ENCODE assay signal across 17 mouse cellular contexts in genomic region chr4:130712341-130712740, GRCm38 (mm10). TPM values are rescaled to one million over a fixed set of nuclear protein-coding genes. Genes with fewer than 3 reads are reported as not detected.
DNase-seq lines count a peak whose midpoint lies in the region; ATAC-seq and TF ChIP-seq lines count a peak whose summit lies in the region.
"Had no signal": no experiment of that assay in that cellular context is flagged by ENCODE, and none has a peak within 500 bp of the region (broad histone marks: within the 10 kb centered on the region; RNA-seq: fewer than 3 reads in every experiment).

No protein-coding gene starts in this region.

- 74% methylated on average over 3 of the region's 3 CpGs for WGBS in heart, embryonic 12.5 days
- 54% methylated on average over 3 of the region's 3 CpGs for WGBS in bone marrow, adult 2 months
- WGBS in liver, postnatal 0 days (ENCODE audit: insufficient replicate concordance), result 50% methylated on average over 3 of the region's 3 CpGs
- 94% methylated on average over 3 of the region's 3 CpGs for WGBS in thymus, adult 2 months
- WGBS in midbrain, postnatal 0 days, result 84% methylated on average over 3 of the region's 3 CpGs

- TF ChIP-seq CTCF in bone marrow, adult 2 months (IDR thresholded peaks at IDR 0.05; ENCODE audit: control insufficient read depth, insufficient read depth, low read length), result no peak
- TF ChIP-seq CTCF in liver, postnatal 0 days (IDR thresholded peaks at IDR 0.05; ENCODE audit: low read depth), result no peak
- no peak for TF ChIP-seq CTCF in thymus, adult 2 months (IDR thresholded peaks at IDR 0.05; ENCODE audit: borderline replicate concordance, control insufficient read depth, extremely low read depth, insufficient read depth, low read length, poor library complexity)
- TF ChIP-seq CTCF in midbrain, postnatal 0 days (IDR thresholded peaks at IDR 0.05), result no peak

- H3K4me1 ChIP-seq in heart, embryonic 12.5 days (replicated peaks), result peaks cover 64% of the 10 kb centered on the region
- H3K4me1 ChIP-seq in bone marrow, adult 2 months (ENCODE audit: control insufficient read depth, insufficient read depth, low read length), result no peaks in the 10 kb centered on the region; the same call in 1 of the 2 replicates
- H3K4me1 ChIP-seq in erythroblast, embryonic 14.5 days (ENCODE audit: control insufficient read depth), result peaks cover 99% of the 10 kb centered on the region
- H3K4me1 ChIP-seq in liver, postnatal 0 days (ENCODE audit: insufficient read depth), result peaks cover 73% of the 10 kb centered on the region
- H3K4me1 ChIP-seq in thymus, adult 2 months (replicated peaks; ENCODE audit: control insufficient read depth, insufficient read depth, low read length), result 0 out of 2 replicates have a peak, but pooled peaks cover 2% of the 10 kb centered on the region
- H3K4me1 ChIP-seq in midbrain, postnatal 0 days (ENCODE audit: insufficient read depth, low read length), result peaks cover 8% of the 10 kb centered on the region; the same call in 1 of the 2 replicates

- ATAC-seq in heart, embryonic 12.5 days (ENCODE audit: insufficient number of reproducible peaks, low FRiP score), result peak; percentile 74
- peak; percentile 61 for ATAC-seq in liver, postnatal 0 days
- no peak for ATAC-seq in midbrain, postnatal 0 days (ENCODE audit: low FRiP score)
- ATAC-seq: midbrain, embryonic 15.5 days had no signal

- H3K27me3 ChIP-seq in heart, embryonic 12.5 days (replicated peaks), result no peaks in the 10 kb centered on the region
- no peaks in the 10 kb centered on the region for H3K27me3 ChIP-seq in erythroblast, embryonic 14.5 days (ENCODE audit: control insufficient read depth)
- H3K27me3 ChIP-seq in liver, postnatal 0 days (ENCODE audit: insufficient read depth, low read length), result no peaks in the 10 kb centered on the region
- no peaks in the 10 kb centered on the region for H3K27me3 ChIP-seq in thymus, adult 2 months (ENCODE audit: control insufficient read depth, insufficient read depth, low read length)
- H3K27me3 ChIP-seq in midbrain, postnatal 0 days (ENCODE audit: insufficient read depth, low read length), result no peaks in the 10 kb centered on the region
- H3K27me3 ChIP-seq: limb, embryonic 12.5 days; midbrain, embryonic 15.5 days; neural tube, embryonic 12.5 days had no signal

- peak; percentile 58 for TF ChIP-seq EP300 in liver, postnatal 0 days (IDR thresholded peaks at IDR 0.05; ENCODE audit: low read depth)

- H3K27ac ChIP-seq in heart, embryonic 12.5 days (ENCODE audit: poor library complexity, severe bottlenecking), result peak overlapping the region; percentile 60
- H3K27ac ChIP-seq in bone marrow, adult 2 months (ENCODE audit: control insufficient read depth, insufficient read depth, low read depth, low read length, poor library complexity), result peak overlapping the region; percentile 56
- H3K27ac ChIP-seq in liver, postnatal 0 days (ENCODE audit: low read depth), result peak overlapping the region; percentile 89
- H3K27ac ChIP-seq in thymus, adult 2 months (ENCODE audit: control insufficient read depth, insufficient read depth, low read length), result no peak overlapping the region
- H3K27ac ChIP-seq in midbrain, postnatal 0 days (ENCODE audit: low read depth, low read length), result no peak overlapping the region
- H3K27ac ChIP-seq: hindbrain, embryonic 10.5 days; limb, embryonic 12.5 days; midbrain, embryonic 15.5 days; neural tube, embryonic 12.5 days had no signal

- no peak for TF ChIP-seq POLR2A in bone marrow, adult 2 months (IDR thresholded peaks at IDR 0.05; ENCODE audit: borderline replicate concordance, control insufficient read depth, low read depth, low read length)
- no peak for TF ChIP-seq POLR2A in thymus, adult 2 months (IDR thresholded peaks at IDR 0.05; ENCODE audit: control insufficient read depth, extremely low read depth, insufficient read depth, low read length, poor library complexity)

- H3K36me3 ChIP-seq in heart, embryonic 12.5 days, result 0 out of 2 replicates have a peak, but pooled peaks cover 9% of the 10 kb centered on the region
- peaks cover 73% of the 10 kb centered on the region for H3K36me3 ChIP-seq in erythroblast, embryonic 14.5 days (ENCODE audit: control insufficient read depth)
- H3K36me3 ChIP-seq in liver, postnatal 0 days (replicated peaks; ENCODE audit: insufficient read depth, low read length), result peaks cover 12% of the 10 kb centered on the region; the same call in 1 of the 2 replicates
- peaks cover 6% of the 10 kb centered on the region for H3K36me3 ChIP-seq in thymus, adult 2 months (ENCODE audit: control insufficient read depth, insufficient read depth, low read length)
- H3K36me3 ChIP-seq in midbrain, postnatal 0 days (ENCODE audit: insufficient read depth, low read length), result no peaks in the 10 kb centered on the region
- H3K36me3 ChIP-seq: midbrain, embryonic 15.5 days; neural tube, embryonic 12.5 days had no signal

- no peak overlapping the region for H3K4me3 ChIP-seq in heart, embryonic 12.5 days
- no peak overlapping the region for H3K4me3 ChIP-seq in bone marrow, adult 2 months (replicated peaks; ENCODE audit: control insufficient read depth, low read depth, low read length)
- peak overlapping the region; percentile 33 for H3K4me3 ChIP-seq in erythroblast, embryonic 14.5 days (replicated peaks)
- H3K4me3 ChIP-seq in liver, postnatal 0 days (ENCODE audit: low read depth, low read length), result no peak overlapping the region
- H3K4me3 ChIP-seq in thymus, adult 2 months (ENCODE audit: control insufficient read depth, insufficient read depth, low read length), result no peak overlapping the region
- no peak overlapping the region for H3K4me3 ChIP-seq in midbrain, postnatal 0 days (ENCODE audit: low read depth, low read length)
- H3K4me3 ChIP-seq: hindbrain, embryonic 10.5 days; limb, embryonic 12.5 days; midbrain, embryonic 15.5 days; neural tube, embryonic 12.5 days had no signal

- no peaks in the 10 kb centered on the region for H3K9me3 ChIP-seq in heart, embryonic 12.5 days (replicated peaks)
- H3K9me3 ChIP-seq in erythroblast, embryonic 14.5 days (ENCODE audit: control insufficient read depth, low read length), result no peaks in the 10 kb centered on the region
- no peaks in the 10 kb centered on the region for H3K9me3 ChIP-seq in liver, postnatal 0 days (ENCODE audit: low read length)
- no peaks in the 10 kb centered on the region for H3K9me3 ChIP-seq in midbrain, postnatal 0 days (ENCODE audit: low read length)
- H3K9me3 ChIP-seq: hindbrain, embryonic 10.5 days; limb, embryonic 12.5 days; midbrain, embryonic 15.5 days; neural tube, embryonic 12.5 days had no signal

- no peak overlapping the region for H3K9ac ChIP-seq in heart, embryonic 12.5 days
- H3K9ac ChIP-seq in liver, postnatal 0 days (replicated peaks), result no peak overlapping the region
- H3K9ac ChIP-seq in midbrain, postnatal 0 days (replicated peaks; ENCODE audit: low read length, poor library complexity, severe bottlenecking), result no peak overlapping the region
- H3K9ac ChIP-seq: limb, embryonic 12.5 days; midbrain, embryonic 15.5 days; neural tube, embryonic 12.5 days had no signal

- DNase-seq in heart, adult 9 months (ENCODE audit: low spot score in 2 of 2), result no peak
- DNase-seq in liver, postnatal 0 days, result no peak
- no peak for DNase-seq in thymus, adult 2 months
- DNase-seq in right cerebral cortex, adult 2 months (ENCODE audit: low spot score in 2 of 2), result no peak
- no peak for DNase-seq in midbrain, postnatal 0 days (ENCODE audit: low spot score)
- DNase-seq: adrenal gland, postnatal 25 days; B cell, adult 2 months; cerebellum, adult 18-20 months; kidney, adult 2 months; kidney, postnatal 36 days had no signal

- no peak overlapping the region for H3K4me2 ChIP-seq in heart, embryonic 12.5 days
- H3K4me2 ChIP-seq in liver, postnatal 0 days (ENCODE audit: low read depth, low read length), result peak overlapping the region; percentile 40
- H3K4me2 ChIP-seq in midbrain, postnatal 0 days (ENCODE audit: low read depth, low read length, poor library complexity, severe bottlenecking), result no peak overlapping the region
- H3K4me2 ChIP-seq: limb, embryonic 12.5 days; midbrain, embryonic 15.5 days; neural tube, embryonic 12.5 days had no signal

RNA-seq across cellular contexts. Expression of gene Pum1, which starts 49.2 kb away (rescaled TPM):
- 68.7 and 70.2 TPM in 2 replicates for polyA plus RNA-seq in heart, embryonic 12.5 days (2016; fragmentation: Nextera tagmentation; extraction: Ambion mirVana)
- polyA plus RNA-seq in bone marrow, adult 2 months (2011; ENCODE audit: insufficient read depth, insufficient read length, low replicate concordance, missing spikeins), result 18.8 and 42.8 TPM in 2 replicates
- polyA plus RNA-seq in erythroblast, embryonic 14.5 days (2012), result 3.1 and 3.8 TPM in 2 replicates
- polyA plus RNA-seq in liver, postnatal 0 days (2015; fragmentation: Nextera tagmentation; extraction: Ambion mirVana), result 14.8 and 16.7 TPM in 2 replicates
- 95.4 and 102 TPM in 2 replicates for polyA plus RNA-seq in thymus, adult 2 months (2012; rRNA removed)
- 84.1 and 87.2 TPM in 2 replicates for total RNA-seq in midbrain, postnatal 0 days (2014; rRNA removed)
- 68.9 and 73.6 TPM in 2 replicates for polyA plus RNA-seq in midbrain, postnatal 0 days (2015; fragmentation: Nextera tagmentation; extraction: Ambion mirVana)

Comparison
In these comparisons a context has a peak if more than half of its experiments do, and no peak if none do; other contexts are left out.
1. H3K27ac ChIP-seq: peak in heart, embryonic 12.5 days (single experiment), bone marrow, adult 2 months (single experiment) and liver, postnatal 0 days (single experiment); none in thymus, adult 2 months (single experiment) and midbrain, postnatal 0 days (single experiment).